Mouse (Mus musculus) brain, embryonic 14.5 days (tissue): Measurements from ENCODE around the gene Rftn1.

Source experiments
- CTCF ChIP-seq: fragments of 200-500 bp; IDR thresholded peaks from 2 replicates; pipeline ENCODE4 v1.5.1; 2012; ENCODE audit warnings: inconsistent platforms, mild to moderate bottlenecking, moderate library complexity, borderline replicate concordance; ENCODE audit not compliant: insufficient read depth, insufficient read length; ENCODE audit errors: extremely low read depth
- POLR2A ChIP-seq: fragments of 200-500 bp; IDR thresholded peaks from 2 replicates; pipeline ENCODE4 v1.6.1; 2012; ENCODE audit warnings: mild to moderate bottlenecking, inconsistent platforms, borderline replicate concordance; ENCODE audit not compliant: poor library complexity, insufficient read depth, insufficient read length, severe bottlenecking; ENCODE audit errors: extremely low read depth

DNA sequence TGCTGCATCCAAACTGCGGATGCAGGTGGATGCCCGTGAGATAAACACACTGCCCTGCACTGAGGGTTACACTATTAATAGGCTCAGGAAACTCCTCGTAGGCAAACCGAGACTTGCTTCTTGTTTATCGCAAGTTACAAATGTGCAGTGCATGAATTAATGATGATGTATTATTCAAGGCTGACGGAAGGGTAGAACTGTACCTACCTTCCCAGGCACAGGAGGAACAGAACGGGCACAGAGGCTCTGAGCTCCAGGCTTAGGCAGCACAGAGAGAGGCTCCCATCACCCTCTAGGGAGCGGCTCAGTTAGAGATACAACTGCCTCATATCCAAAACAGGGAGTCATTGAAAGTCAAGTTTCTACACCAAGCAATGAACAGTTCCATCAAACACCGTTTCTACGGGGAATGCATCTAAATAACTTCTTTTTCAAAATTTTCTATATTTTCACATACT lies 121.8 kb downstream of the Rftn1 start:
- TF ChIP-seq POLR2A (no peak), CTCF (no peak)
